Mouse (Mus musculus): ENCODE data around the gene A930004D18Rik.

A930004D18Rik gene

GRCm38 (mm10) chr2:18037491-18037890, at the start of gene A930004D18Rik:
Gene A930004D18Rik (minus strand): TSS chr2:18037737.
- DNase-seq (ENCODE audit: low read depth in 2 of 2, low spot score in 2 of 2): no peak

- no peak for DNase-seq (ENCODE audit: low read depth in 2 of 2, low spot score in 2 of 2)
Observed at GRCm38 (mm10) chr2:18080182-18080860, 42.8 kb upstream of the A930004D18Rik start.

- DNase-seq (ENCODE audit: low read depth in 2 of 2, low spot score in 2 of 2): no peak
Observed at GRCm38 (mm10) chr2:18071947-18072346, 34.4 kb upstream of the A930004D18Rik start.

GRCm38 (mm10) chr2:18068071-18068796, 30.7 kb upstream of the A930004D18Rik start:
- no peak for DNase-seq (ENCODE audit: low read depth in 2 of 2, low spot score in 2 of 2)

- DNase-seq (ENCODE audit: low read depth in 2 of 2, low spot score in 2 of 2): no peak
Observed at GRCm38 (mm10) chr2:18066436-18066835, 28.9 kb upstream of the A930004D18Rik start.

- no peak for DNase-seq (ENCODE audit: low read depth in 2 of 2, low spot score in 2 of 2)
Observed at GRCm38 (mm10) chr2:18065708-18066030, 28.1 kb upstream of the A930004D18Rik start.

GRCm38 (mm10) chr2:18064941-18065707, 27.6 kb upstream of the A930004D18Rik start:
- DNase-seq (ENCODE audit: low read depth in 2 of 2, low spot score in 2 of 2): peak; percentile 49

- DNase-seq (ENCODE audit: low read depth in 2 of 2, low spot score in 2 of 2): peak; percentile 84 to 85
Observed at GRCm38 (mm10) chr2:18064356-18064858, 26.9 kb upstream of the A930004D18Rik start.

GRCm38 (mm10) chr2:18063763-18064251, 26.3 kb upstream of the A930004D18Rik start:
- peak; percentile 48 to 60 for DNase-seq (ENCODE audit: low read depth in 2 of 2, low spot score in 2 of 2)

- DNase-seq (ENCODE audit: low read depth in 2 of 2, low spot score in 2 of 2): no peak
Observed at GRCm38 (mm10) chr2:18060396-18060795, 22.9 kb upstream of the A930004D18Rik start.

- DNase-seq (ENCODE audit: low read depth in 2 of 2, low spot score in 2 of 2): no peak
Observed at GRCm38 (mm10) chr2:18059891-18060290, 22.4 kb upstream of the A930004D18Rik start.

- no peak for DNase-seq (ENCODE audit: low read depth in 2 of 2, low spot score in 2 of 2)
Observed at GRCm38 (mm10) chr2:18059063-18059462, 21.5 kb upstream of the A930004D18Rik start.

GRCm38 (mm10) chr2:18058146-18058708, 20.7 kb upstream of the A930004D18Rik start:
- no peak for DNase-seq (ENCODE audit: low read depth in 2 of 2, low spot score in 2 of 2)

- peak; percentile 44 to 48 for DNase-seq (ENCODE audit: low read depth in 2 of 2, low spot score in 2 of 2)
Observed at GRCm38 (mm10) chr2:18057336-18058145, 20.0 kb upstream of the A930004D18Rik start.

- DNase-seq (ENCODE audit: low read depth in 2 of 2, low spot score in 2 of 2): peak; percentile 87 to 90
Observed at GRCm38 (mm10) chr2:18056786-18057255, 19.3 kb upstream of the A930004D18Rik start.

- peak; percentile 81 to 85 for DNase-seq (ENCODE audit: low read depth in 2 of 2, low spot score in 2 of 2)
Observed at GRCm38 (mm10) chr2:18055929-18056785, 18.6 kb upstream of the A930004D18Rik start.

GRCm38 (mm10) chr2:18055016-18055928, 17.7 kb upstream of the A930004D18Rik start, which contains the start of gene Mllt10:
Gene Mllt10 (plus strand): TSS chr2:18055237.
- no peak for DNase-seq (ENCODE audit: low read depth in 2 of 2, low spot score in 2 of 2)

- DNase-seq (ENCODE audit: low read depth in 2 of 2, low spot score in 2 of 2): no peak
Observed at GRCm38 (mm10) chr2:18053951-18054530, 16.5 kb upstream of the A930004D18Rik start.
